Mouse (Mus musculus): Measurements from ENCODE around the gene Sphk2.

- no peak for TF ChIP-seq POLR2A (IDR thresholded peaks at IDR 0.05; ENCODE audit: control insufficient read depth, extremely low read depth, insufficient read depth, low read length, poor library complexity)
- TF ChIP-seq CTCF (IDR thresholded peaks at IDR 0.05; ENCODE audit: borderline replicate concordance, control insufficient read depth, extremely low read depth, insufficient read depth, low read length, poor library complexity): no peak
These were observed 23.5 kb upstream of the Sphk2 start for GRCm38 (mm10) chr7:45741308-45741707.

All from thymus, adult 2 months (tissue).